Mouse (Mus musculus): Measurements from ENCODE around the gene Adamts17. TPM values are rescaled to one million over a fixed set of nuclear protein-coding genes. Genes with fewer than 3 reads are reported as not detected.

Adamts17 gene
- polyA plus RNA-seq, 2 experiments from 2014 or later: 0.14 to 0.21 TPM

GRCm38 (mm10) chr7:67036502-67037485 is 197.3 kb downstream of the Adamts17 start:
- no peak for ATAC-seq

DNA sequence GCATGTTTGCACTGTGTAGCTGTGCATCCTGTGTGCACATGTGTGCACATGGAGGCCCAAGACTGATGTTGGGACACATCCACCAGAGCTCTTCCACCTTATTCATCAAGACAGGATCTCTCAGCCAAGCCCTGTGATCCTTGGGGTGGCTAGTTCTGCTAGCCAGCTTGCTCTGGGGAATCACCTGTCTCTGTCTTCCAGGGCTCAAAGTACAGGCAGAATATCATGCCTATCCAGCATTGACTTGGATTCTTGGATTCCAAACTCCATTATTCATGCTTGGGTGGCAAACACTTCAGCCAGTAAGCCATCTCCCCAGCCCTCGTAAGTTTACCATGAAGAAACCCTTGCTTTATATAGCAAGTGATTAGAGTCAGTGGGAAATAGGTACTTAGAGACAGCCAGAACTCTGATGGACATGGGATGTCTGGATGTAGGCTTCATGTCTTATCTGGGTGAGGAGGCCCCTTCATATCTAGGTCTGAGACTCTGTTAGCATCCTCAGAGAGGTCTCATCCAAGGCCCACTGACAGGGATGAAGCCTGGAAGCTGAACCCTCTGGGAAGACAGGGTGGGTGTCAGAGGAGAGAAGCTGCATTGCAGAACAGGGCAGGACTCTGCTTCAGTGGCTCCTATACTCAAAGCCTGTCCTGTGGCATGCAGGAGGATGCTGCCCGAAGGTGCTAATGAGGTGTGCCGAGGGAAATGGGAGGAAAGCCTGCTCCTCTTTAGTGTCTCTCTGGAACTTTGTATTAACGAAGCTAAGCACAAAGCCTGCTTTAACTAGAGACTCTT is 198.4 kb downstream of the Adamts17 start:
- ATAC-seq: no peak

- no peak for ATAC-seq
Observed at GRCm38 (mm10) chr7:67039143-67039542, 199.6 kb downstream of the Adamts17 start.

DNA sequence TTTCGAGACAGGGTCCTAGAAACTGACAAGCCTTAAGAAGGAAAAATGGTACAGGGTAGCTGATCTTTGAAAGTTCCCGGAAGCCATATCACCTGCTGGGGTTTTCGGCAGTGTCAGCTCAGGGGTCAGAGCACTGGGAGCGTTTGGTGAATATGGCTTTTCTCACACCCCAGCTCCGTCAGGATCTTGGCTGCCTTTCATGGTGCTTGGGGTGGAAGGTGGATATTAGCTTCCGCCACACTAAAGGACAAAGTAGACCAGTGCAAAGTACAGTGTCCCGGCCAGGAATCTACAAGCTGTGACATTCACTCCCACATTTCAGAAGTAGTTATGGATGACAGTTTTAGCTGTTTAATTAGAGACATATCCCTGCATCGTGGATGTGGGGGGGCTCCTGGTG is 200.3 kb downstream of the Adamts17 start:
- ATAC-seq: no peak

DNA sequence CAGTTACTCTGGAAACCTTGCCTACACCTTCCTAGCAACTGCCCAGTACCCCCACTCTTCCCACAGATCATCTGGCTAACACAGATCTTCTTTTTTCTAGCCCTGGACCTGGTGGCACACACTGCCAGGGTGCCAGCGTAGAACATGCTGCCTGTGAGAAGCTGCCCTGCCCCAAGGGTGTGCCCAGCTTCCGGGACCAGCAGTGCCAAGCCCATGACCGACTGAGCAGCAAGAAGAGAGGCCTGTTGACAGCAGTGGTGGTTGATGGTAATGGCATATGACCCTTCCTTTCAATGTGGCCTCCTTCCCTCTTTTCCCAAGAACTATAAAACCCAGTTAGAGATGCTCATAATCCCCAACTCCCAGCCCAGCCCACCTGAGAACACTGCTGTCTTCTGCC is 202.2 kb downstream of the Adamts17 start:
- no peak for ATAC-seq

- ATAC-seq: no peak
Observed at GRCm38 (mm10) chr7:67044121-67044817, 204.7 kb downstream of the Adamts17 start.

GRCm38 (mm10) chr7:67045202-67045601 is 205.7 kb downstream of the Adamts17 start:
- ATAC-seq: no peak

- ATAC-seq: no peak
Observed at GRCm38 (mm10) chr7:67049206-67049605, 209.7 kb downstream of the Adamts17 start.

GRCm38 (mm10) chr7:67050424-67050823 is 210.9 kb downstream of the Adamts17 start:
- no peak for ATAC-seq

GRCm38 (mm10) chr7:67051089-67051718 is 211.7 kb downstream of the Adamts17 start:
- ATAC-seq: no peak

GRCm38 (mm10) chr7:67054876-67055275 is 215.3 kb downstream of the Adamts17 start:
- no peak for ATAC-seq

- no peak for ATAC-seq
Observed at GRCm38 (mm10) chr7:67055510-67055909, 216.0 kb downstream of the Adamts17 start.

GRCm38 (mm10) chr7:67061756-67062155 is 222.2 kb downstream of the Adamts17 start:
- ATAC-seq: no peak

GRCm38 (mm10) chr7:67062571-67062970 is 223.0 kb downstream of the Adamts17 start:
- ATAC-seq: no peak

GRCm38 (mm10) chr7:67064627-67065305 is 225.2 kb downstream of the Adamts17 start:
- no peak for ATAC-seq

DNA sequence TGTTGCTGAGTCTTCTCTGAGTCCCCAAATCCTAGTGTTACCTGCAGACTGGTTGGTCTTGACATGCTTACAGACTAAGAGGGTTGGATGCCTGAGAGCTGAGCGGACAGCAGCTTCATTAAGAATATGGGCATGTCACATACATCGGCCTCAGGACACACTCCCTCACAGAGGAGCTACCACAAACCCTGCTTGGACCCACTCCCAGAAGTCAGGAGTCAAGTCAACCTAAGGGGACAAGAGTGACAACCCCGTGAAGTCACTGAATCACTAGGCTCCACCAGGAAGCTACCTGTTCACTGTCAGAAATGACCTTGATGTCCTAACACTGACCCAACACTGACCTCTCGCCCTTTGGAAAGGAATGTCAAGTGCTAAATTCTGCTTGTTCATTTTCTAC is 226.1 kb downstream of the Adamts17 start:
- ATAC-seq: no peak

- no peak for ATAC-seq
Observed at GRCm38 (mm10) chr7:67072015-67072685, 232.6 kb downstream of the Adamts17 start.

- ATAC-seq: no peak
Observed at GRCm38 (mm10) chr7:67082751-67083150, 243.2 kb downstream of the Adamts17 start.

DNA sequence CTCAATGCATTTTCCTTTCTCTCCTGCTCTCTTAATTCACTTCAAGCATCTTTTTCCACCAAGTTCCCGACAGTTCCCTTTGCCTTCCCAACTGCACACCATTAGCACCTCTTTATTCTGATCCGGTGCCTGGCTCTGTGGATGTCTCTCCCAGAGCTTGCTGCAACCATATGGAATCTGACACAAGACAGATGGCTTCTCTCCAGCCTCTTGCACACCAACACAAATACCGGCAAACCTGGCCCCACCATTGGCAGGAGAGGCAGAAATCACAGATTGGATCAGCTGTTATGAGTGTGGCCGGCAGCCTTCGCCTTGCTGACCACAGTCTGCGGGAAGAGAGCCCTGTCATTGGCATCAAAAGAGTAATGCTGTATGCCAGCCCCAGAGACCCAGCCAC is 248.2 kb downstream of the Adamts17 start:
- ATAC-seq: no peak

DNA sequence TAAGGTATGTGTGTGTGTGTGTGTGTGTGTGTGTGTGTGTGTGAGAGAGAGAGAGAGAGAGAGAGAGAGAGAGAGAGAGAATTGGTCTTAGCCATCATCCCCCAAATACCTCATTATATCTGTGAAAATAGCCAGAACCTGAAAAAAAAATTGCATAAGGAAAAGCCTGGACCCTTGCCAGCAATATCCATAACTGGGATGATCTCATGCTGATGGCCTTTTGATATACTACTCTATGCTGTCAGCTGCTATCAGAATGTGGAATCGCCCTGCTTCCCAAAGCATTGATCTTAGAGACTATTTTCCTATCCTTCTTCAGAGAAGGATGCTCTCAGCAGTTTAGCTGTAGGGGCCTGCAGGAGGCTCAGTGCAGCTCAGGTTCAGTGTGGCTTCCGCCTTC is 257.6 kb downstream of the Adamts17 start:
- no peak for ATAC-seq

- no peak for ATAC-seq
Observed at GRCm38 (mm10) chr7:67101418-67101973, 262.0 kb downstream of the Adamts17 start.
